Mouse (Mus musculus) gastrocnemius, postnatal 36 days (tissue): Measurements from ENCODE around the gene Gm1113. TPM values are rescaled to one million over a fixed set of nuclear protein-coding genes. Genes with fewer than 3 reads are reported as not detected.

Experiments used
- DNase-seq, 2 experiments: peaks; one replicate each; pipeline ENCODE4 v3.0.0; 2022
- intact Hi-C: fragments of 180-260 bp; cut with DNase I; formaldehyde crosslinking; loops from one replicate; pipeline ENCODE4 v1.15.1; 2025
- total RNA-seq, 2 experiments: library from RNA; stranded (reverse); gene quantifications; 2 replicates each; pipeline ENCODE4 v1.2.3; 2021

Gm1113 gene
- total RNA-seq, 2 experiments from 2014 or later: not detected

DNA sequence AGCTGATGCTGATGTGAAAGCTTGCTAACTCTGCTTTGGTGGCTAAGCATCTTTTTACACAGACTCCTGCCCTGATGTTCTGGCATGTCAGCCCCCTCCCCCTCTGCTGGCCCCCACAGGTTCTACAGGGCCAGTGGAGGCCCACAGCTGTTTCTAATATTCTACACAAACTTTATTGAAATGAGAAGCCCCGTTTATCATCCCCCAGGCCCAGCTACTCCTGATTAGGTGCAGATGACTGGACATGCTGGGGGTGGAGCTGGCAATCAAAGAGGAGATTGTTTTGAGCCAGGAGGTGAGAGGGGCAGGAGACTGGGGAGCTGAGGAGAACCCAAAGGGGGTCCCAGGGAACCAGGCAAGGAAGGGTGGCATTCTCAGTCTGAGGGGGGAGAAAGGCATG, 11.7 kb upstream of the Gm1113 start:
- intact Hi-C loops: no loop called here
- DNase-seq: no peak

DNA sequence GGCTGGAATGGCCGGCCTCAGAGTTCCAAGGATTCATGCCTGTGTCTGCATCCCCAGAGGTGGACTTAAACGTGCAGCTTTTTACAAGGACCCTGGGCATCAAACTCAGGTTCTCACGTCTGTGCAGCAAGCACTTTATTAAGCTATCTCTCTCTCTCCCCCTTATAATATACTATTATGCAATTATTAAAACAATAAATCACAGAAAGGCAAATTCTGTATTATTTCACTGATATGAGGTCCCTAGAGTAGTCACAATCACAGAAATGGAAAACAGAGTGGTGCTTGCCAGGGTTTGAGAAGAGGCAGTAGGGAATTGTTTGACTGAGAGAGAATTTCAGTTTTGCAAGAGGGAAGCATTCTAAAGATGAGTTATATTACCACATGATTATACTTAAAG, 11.1 kb upstream of the Gm1113 start:
- intact Hi-C loops: no loop called here
- no peak for DNase-seq

DNA sequence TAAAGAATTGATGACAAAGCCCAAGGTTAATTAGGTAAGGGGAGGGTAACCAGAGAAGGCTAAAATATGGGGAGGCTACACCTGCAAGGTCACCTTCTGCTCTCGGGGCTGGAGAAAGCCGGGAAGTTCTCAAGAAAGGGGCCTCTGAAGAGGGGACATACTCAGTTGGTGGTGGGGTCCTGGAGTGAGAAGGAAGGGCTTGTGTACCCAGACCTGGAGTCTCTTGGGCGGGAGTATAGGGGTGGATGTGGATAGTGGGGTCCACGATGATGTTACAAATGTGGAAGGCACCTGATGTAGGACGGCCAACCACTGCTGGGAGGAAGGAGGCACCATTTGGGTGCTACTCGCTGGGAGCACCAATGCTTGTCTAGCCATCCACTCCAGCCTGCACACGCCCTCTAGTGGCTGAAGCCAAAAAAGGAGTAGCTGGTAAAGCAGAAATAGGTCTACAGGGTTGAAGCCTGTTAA, 5.9 kb upstream of the Gm1113 start:
- intact Hi-C loops: loop anchor here (1.0 kb wide), 1 partner anchor 241 kb away; no protein-coding TSS in a partner anchor
- DNase-seq: peak; percentile 47 to 65

DNA sequence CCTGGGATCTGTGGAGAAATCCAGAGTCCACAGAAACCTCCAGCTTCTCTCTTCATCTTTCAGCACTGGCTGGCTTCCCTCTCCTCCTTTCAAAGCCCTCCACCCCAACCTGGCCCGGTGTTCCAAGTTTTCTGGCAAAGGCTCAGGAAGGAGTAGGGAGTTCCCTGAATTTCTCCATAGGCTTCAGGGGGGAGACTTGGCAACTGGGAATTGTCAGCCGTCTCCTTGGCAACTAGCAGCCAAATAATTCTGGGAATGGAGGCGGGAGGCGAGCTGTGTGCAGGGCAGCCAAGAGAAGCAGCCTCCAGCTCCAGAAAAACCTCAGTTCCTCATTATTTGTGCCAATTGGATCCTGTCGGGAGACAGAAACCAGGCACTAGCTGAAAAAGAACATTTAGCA, 5.5 kb upstream of the Gm1113 start:
- intact Hi-C loops: no loop called here

DNA sequence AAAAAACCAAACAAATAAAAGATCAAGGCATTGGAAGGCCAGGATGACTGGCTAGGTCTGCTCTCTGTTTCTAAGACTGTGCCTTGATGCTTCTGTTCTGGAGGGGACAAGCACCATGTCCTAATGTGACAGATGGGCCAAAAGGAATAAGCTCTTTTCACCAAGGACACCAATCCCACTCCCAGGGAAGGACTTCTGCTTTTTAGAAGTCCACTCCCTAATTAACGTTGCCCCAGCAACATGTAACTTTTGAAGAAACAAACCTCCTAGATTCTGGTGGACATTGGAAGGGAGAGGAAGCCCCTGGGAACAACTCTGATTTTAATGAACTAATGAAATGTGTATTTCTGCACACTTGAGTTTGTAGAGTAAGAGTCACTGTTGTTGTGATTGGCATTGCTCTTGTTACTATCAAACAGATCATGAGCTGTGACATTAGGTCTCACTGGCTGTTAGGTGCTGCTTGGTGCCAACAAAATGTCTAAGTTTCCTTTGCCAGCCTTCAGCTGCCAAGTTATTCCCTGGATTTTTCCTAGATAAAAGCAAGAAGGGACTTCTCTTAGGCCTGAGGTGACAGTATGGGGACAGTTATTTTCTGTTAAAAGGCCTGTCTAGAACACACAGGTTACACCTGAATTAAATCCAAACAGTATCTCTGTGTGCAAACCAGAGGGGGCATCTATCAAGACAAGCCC, 4.9 kb upstream of the Gm1113 start:
- intact Hi-C loops: no loop called here
- no peak for DNase-seq

More for the DNA sequence above, 5.5 kb upstream of the Gm1113 start:
- DNase-seq: peak; percentile 28 to 30

DNA sequence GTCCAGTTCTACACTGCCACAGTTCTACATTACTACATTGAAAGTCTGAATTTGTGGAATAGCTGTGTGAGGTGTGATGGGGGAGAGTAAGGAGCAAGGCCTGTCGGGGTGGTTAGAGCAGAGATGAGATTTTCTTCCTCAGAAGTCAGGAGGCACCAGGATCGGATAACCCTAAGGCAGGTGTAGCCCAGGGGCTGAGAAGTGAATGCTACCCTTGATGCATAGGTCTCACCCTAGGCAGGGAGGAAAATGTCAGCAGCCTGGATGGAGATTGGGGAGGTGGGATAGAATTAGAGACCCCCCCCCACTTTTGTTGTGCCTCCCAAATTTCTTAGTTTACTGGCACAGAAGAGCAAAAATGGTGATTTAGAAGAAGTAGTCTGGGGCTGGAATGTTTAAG, 4.2 kb upstream of the Gm1113 start:
- intact Hi-C loops: no loop called here
- DNase-seq: no peak

DNA sequence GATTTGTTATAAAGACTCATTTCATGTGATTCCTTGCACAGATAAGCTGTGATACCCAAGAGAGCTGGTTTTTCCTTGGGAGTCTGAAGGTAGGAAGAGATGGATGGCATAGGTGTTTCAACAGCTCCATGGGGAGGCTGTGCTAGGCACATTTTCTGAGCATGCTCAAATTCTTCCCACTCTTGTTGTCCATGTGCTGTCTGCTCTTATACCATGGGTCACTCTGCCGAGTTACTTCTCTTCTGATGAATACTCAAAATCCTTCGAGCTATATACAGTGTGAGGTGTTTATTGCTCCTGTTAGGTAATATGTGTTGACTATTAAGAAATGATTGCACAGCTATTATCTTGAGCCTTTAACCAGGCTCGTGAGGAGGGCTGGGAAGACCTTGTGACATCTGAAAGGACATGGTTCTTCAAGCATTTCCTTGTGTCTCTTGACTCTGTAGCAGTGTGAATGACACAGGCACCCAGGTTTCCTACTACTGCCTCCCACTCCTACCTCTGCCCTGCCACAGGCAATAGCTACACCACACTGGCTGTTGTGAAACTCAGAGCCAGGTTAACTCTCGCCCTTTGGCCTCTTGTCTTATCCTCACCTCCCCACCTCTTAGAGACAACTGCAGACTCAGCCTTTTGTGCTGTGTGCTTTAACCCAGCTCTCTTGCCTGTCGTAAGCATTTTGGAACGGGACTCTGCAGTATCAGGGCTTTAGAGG, 2.7 kb upstream of the Gm1113 start:
- intact Hi-C loops: no loop called here
- DNase-seq: no peak

DNA sequence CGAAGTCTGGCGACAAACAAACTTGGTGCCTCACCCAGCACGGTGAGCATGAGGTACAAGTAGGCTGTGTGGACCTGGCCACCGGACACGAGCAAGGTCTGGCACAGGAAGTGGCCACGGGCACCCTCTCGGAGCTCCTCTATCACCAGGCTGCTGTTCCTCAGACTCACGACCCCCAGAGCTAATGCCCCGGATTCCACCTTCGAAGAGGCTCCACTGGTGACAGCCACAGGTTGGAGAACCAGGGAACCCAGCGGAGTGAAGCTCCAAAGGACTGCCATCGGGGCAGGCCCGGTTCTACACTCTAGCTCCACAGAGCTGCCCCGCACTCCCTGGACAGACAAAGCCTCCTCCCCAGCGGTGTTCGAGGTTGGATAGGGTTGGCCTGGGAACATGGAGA, 1.4 kb downstream of the Gm1113 start:
- intact Hi-C loops: no loop called here
- no peak for DNase-seq

DNA sequence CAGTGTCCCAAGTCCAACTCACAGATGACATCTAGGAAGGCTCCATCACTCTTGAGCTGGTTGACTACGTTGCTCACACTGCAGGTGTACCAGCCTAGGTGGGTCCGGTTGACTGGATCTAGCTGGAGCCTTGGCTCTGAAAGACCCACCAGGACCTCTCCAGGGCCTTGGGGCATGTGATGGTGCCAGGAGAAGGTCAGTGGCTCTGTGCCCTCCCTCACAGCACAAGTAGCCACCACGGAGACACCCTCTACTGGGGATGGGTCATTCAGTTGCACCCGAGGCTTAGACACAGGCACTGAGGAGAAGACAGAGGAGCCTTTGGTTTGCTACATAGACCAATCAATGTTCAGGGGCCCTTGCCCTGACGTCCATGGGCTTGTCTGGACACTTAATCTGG, 1.9 kb downstream of the Gm1113 start:
- DNase-seq: no peak
- intact Hi-C loops: no loop called here

DNA sequence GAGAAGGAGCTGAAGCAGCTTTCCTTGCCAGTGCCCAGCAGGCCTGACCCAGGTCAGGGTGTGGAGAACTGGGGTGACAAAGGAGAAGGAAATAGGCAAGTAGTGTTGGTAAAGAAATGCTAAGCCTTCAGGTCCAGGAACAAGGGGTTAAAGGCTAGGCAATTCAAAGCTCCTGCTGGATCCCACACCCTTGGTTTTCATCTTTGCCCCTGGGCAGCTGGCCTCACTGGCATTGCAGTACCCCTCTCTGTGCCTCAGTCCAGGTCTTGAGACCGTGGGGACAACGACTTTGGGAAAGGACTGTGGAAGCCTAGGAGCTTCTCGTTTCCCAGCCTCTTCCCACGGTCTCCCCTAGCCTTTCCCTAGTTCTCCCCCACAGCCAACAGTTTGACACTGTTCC, 4.2 kb downstream of the Gm1113 start:
- no peak for DNase-seq
- intact Hi-C loops: no loop called here

DNA sequence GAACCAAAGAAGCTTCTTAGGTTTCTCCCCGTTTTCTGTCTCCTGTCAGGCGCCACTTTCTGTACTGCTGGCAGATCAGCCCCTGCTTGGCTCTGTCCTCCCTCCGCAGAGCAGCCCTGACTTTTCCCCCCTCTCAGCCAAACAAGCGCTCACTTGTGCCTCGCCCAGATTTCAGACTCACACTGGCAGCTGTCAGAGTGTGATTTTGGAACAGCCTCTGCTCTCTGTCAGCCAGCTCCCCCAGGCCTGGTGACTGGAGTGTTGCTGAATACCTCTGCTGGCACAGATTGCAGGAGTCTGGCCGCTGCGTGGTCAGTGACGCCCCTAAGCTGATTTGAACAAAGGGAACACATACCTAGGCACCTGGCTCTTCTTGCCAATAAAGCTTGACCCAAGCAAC, 9.8 kb downstream of the Gm1113 start:
- DNase-seq: peak; percentile 52 to 56
- intact Hi-C loops: no loop called here

DNA sequence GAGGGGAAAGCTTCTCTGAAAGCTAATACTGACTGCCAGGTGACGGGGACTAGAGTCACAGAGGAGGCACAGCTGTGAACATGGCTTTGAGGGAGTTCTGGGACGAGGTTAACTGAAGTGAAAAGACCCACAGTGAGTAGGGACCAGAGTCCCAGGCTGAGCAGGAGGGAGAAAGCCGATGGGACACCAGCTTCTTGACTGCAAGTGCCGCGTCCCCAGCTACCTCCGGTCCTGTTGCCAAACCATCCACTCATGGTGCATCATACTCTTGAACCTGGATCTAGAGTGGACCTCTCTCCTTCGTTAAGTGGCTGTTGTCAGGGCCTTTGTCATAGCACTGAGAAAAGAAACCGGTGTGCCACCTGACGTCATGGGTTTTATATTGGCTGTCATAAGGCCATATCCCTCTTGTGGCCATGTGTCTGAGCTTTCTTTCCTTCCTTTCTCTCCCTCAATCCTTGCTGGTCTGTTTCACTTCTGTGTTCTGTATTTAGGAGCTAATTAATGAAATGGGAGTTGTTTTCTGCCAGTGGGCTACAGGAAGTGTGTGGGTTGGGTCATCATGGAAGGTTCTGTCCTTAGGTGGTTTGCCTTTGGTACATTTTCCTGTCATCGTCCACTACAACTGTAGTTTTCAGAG, 15.6 kb downstream of the Gm1113 start:
- no peak for DNase-seq
- intact Hi-C loops: no loop called here

DNA sequence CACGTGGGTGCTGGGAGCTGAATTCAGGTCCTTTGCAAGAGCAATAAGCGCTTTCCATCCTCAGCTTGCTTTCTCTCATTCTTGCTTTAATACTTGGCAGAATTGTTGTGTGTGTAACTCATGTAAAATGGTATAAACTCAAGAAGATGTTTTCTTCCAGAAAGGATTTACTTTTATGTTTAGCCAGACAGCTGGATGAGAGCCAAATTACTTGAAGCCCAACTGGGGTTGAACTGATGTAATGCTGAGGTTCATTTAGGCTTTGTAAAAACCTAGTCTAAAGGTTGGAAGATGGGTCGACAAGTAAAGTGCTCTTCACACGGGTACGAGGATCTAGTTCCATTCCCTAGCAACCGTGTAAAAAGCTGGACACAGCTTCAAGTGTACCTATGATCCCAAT, 18.1 kb downstream of the Gm1113 start:
- no peak for DNase-seq
- intact Hi-C loops: no loop called here

DNA sequence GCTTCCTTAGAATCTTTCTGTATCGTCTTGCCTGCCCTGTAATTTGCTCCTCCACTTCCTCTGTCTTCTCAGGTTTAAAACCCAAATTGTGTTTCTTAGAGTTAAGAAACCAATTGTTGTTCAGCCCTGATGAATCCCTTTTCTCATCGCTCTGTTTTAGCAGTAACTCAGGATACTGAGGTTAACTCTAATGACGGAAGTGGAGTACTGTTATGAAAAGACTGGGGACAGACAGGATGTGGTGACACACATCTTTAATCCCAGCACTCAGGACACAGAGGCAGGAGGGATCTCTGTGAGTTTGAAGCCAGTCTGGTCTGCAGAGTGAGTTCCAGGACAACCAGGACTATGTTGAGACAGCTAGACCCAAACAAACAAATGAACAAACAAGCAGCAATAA, 22.6 kb downstream of the Gm1113 start:
- intact Hi-C loops: no loop called here
- DNase-seq: no peak

DNA sequence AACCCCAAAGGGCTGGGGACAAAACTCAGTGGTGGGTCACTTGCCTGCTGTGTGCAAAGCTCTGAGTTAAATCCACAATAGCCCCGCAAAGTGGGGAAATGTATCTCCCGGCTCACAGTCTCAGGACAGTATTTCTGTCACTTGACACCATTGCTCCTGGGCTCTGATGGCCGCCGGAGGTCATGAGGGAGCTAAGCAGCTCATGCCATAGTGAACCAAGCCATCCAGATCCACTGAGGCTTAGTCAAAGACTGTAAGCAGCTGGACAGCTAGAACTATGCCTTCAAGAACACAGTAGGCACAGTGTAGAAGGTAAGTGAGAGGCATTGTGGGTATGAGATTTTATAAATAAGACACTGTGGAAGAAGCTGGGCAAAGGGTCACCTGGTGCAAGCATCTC, 23.1 kb downstream of the Gm1113 start:
- intact Hi-C loops: no loop called here
- no peak for DNase-seq

DNA sequence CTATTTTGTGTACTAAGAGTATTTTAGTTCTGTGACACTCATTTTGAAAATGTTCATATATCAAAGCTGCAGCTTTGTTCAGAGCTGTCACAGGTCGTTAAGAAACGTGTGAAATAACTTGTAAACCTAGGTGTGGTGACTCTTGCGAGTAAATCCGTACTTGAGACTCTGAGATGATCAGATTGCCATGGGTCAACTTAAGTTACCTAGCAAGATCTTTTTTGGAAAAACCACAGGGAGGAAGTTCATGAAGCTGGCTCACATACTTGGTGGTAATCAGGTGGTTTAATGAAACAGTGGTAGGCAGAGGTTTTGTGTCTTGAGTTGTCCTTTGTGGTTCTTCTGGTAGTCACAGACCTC, 24.4 kb downstream of the Gm1113 start:
- DNase-seq: no peak
- intact Hi-C loops: no loop called here

DNA sequence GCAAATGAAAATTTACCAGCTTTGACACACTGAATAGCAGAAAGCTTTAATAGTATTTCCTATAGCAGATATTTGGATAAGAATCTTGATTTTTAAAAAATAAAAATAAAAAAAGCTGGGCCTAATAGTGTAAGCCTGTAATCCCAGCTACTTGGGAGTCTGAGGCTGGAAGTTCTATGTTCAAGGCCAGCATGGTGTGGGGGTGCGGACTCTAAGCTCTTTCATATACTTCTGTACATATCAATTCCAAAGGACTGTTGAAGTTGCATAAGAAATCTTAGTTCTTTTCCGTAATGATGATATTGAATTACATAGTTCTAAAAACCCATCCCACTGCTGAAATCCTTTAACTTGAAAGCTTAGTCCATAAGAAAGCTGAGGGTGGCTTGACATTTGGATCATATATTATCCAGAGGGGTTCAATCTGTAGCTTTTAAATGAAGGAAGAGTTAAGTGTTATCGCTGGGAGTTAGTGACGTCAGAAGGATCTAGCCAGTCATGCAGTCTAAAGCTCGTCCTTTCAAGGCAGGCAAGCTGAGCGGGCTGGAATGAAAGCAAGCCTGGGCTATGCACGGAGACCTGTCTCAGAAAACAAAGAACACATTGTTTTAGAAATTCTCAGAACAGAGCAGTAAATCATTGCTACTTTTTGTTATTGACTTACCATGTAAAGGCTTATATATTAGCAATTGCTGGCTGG, 24.9 kb downstream of the Gm1113 start:
- intact Hi-C loops: no loop called here
- DNase-seq: no peak

DNA sequence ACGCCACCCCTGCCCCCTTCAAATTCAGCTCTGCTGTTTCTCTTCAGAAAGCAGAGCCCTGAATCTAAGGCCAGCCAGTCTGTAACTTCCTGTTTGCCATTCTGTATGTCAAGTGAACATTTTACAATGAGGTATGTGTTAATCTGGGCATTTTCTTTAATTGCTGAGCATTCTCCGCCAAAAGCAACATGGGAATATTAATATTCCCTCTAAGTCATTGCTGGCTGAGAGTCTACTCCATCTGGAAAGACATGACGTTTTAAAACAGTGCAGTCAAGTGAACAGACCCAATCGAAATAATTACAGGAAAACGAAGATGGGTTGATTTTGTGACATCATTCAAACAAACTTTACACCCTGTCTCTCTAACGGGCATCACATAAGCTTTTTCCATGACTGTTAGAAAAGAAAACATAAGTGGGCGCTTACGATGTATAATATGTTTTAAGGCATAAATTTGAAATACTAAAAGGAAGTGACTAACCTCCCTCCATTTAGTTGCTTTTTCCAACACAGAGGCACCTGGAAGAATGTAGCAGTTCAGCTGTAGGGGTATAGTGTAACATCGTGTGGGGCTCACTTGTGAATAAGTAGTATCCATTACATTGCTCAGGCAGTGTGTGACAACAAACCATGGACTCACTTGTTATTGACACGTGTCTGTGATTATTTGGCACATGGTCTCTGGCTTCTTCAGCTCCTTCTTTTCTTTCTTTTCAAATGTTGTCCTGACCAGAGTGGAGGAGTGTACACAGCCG, 26.8 kb downstream of the Gm1113 start:
- intact Hi-C loops: no loop called here
- no peak for DNase-seq

DNA sequence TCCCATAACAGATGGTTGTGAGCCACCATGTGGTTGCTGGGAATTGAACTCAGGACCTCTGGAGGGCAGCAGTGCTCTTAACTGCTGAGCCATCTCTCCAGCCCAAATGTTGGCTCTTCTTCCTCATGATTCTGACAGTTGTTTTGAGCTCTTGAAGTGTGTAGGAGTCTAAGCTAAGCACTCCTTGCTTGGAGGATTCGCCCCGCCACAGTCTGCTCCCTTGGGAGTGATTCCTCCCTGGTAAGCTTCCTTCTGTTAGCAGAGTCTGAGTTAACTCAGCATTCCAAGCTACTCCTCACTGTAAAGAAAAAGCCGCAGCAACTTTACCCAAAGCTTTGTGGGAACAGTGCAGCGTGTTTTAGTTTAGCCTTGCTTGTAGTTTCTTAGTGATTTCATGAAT, 29.6 kb downstream of the Gm1113 start:
- no peak for DNase-seq
- intact Hi-C loops: no loop called here

DNA sequence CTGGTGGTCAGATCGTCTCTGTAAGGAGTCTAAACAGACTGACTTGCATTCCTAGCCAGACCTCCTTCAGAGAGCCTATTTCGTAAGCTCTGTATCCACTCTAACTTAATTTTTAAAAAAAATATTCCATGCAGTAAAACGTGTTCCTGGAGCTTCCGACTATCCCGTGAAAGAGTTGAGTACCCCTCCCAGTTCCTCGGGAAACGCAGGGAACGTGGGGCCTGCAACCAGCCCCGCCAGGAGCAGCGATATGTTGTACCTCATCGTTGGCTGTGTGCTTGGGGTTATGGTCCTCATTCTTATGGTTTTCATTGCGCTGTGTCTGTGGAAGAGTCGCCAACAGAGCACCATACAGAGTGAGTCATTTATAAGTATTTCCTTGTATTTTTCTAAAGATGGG, 31.5 kb downstream of the Gm1113 start:
- intact Hi-C loops: no loop called here

DNA sequence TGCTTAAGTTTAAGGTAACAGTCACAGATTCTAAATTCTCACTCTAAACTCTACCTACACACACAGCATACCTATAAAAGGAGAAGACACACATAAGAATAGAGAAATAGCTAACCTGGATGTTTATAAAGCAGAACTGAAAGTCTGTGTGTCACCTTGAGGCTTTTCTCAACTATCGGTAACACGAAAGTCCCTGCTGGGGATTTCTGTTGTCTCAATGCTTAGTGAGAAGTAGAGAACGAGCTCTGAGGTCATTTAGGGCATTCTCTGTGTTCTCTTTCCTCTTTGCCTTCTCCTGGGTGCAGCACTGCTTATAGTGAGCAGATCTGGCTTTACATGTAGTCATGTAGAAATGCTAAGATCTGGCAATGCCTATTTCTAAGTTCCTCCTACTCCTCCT, 34.1 kb downstream of the Gm1113 start:
- DNase-seq: no peak
- intact Hi-C loops: no loop called here

More for the DNA sequence above, 31.5 kb downstream of the Gm1113 start:
- DNase-seq: no peak
